9 mouse cellular contexts compared by ENCODE assay signal in genomic region chr11:17663893-17664292, GRCm38 (mm10).
DNase-seq lines count a peak whose midpoint lies in the region; ATAC-seq and TF ChIP-seq lines count a peak whose summit lies in the region.
"Had no signal": no experiment of that assay in that cellular context is flagged by ENCODE, and none has a peak within 500 bp of the region (broad histone marks: within the 10 kb centered on the region; RNA-seq: fewer than 3 reads in every experiment).

No protein-coding gene starts in this region.

- no peaks in the 10 kb centered on the region for H3K9me3 ChIP-seq in hindbrain, postnatal 0 days (ENCODE audit: low read length)
- no peaks in the 10 kb centered on the region for H3K9me3 ChIP-seq in hindbrain, embryonic 12.5 days (replicated peaks)
- no peaks in the 10 kb centered on the region for H3K9me3 ChIP-seq in forebrain, postnatal 0 days (ENCODE audit: low read length)
- H3K9me3 ChIP-seq in limb, embryonic 14.5 days (ENCODE audit: control insufficient read depth, low read length), result no peaks in the 10 kb centered on the region

- no peak for ATAC-seq in hindbrain, postnatal 0 days
- ATAC-seq in hindbrain, embryonic 12.5 days (ENCODE audit: low FRiP score), result no peak
- ATAC-seq in cerebellum, adult (ENCODE audit: insufficient number of reproducible peaks, low FRiP score, low TSS enrichment), result peak; percentile 91
- no peak for ATAC-seq in forebrain, postnatal 0 days
- peak; percentile 64 for ATAC-seq in limb, embryonic 14.5 days (ENCODE audit: low FRiP score, low read depth)

- DNase-seq in hindbrain, postnatal 0 days (ENCODE audit: low spot score), result peak; percentile 66
- DNase-seq in forebrain, postnatal 0 days, result peak; percentile 40
- peak; percentile 80 for DNase-seq in limb, embryonic 14.5 days (ENCODE audit: low spot score)
- no peak for DNase-seq in layer of hippocampus, adult 9-11 months
- no peak for DNase-seq in thymus, postnatal 4 days
- DNase-seq in thymus, postnatal 14 days, result no peak

- H3K27me3 ChIP-seq in hindbrain, postnatal 0 days (ENCODE audit: insufficient read depth, low read length), result no peaks in the 10 kb centered on the region
- H3K27me3 ChIP-seq in hindbrain, embryonic 12.5 days, result no peaks in the 10 kb centered on the region
- no peaks in the 10 kb centered on the region for H3K27me3 ChIP-seq in forebrain, postnatal 0 days (ENCODE audit: insufficient read depth, low read length)
- no peaks in the 10 kb centered on the region; the same call in 1 of the 2 replicates for H3K27me3 ChIP-seq in limb, embryonic 14.5 days (ENCODE audit: control insufficient read depth, insufficient read depth, low read length)

- 55% methylated on average over 5 of the region's 5 CpGs for WGBS in hindbrain, postnatal 0 days
- WGBS in hindbrain, embryonic 12.5 days, result 89% methylated on average over 5 of the region's 5 CpGs
- 28% methylated on average over 5 of the region's 5 CpGs for WGBS in forebrain, postnatal 0 days
- WGBS in limb, embryonic 14.5 days, result 17% methylated on average over 5 of the region's 5 CpGs

- no peak overlapping the region for H3K27ac ChIP-seq in hindbrain, postnatal 0 days
- no peak overlapping the region for H3K27ac ChIP-seq in hindbrain, embryonic 12.5 days
- H3K27ac ChIP-seq in forebrain, postnatal 0 days (ENCODE audit: low read depth, low read length), result no peak overlapping the region
- H3K27ac ChIP-seq in limb, embryonic 14.5 days (replicated peaks; ENCODE audit: low read depth, low read length), result no peak overlapping the region

- H3K4me1 ChIP-seq in hindbrain, postnatal 0 days (ENCODE audit: insufficient read depth, low read length), result no peaks in the 10 kb centered on the region
- H3K4me1 ChIP-seq in hindbrain, embryonic 12.5 days, result no peaks in the 10 kb centered on the region
- H3K4me1 ChIP-seq in forebrain, postnatal 0 days (ENCODE audit: insufficient read depth), result no peaks in the 10 kb centered on the region
- peaks cover 26% of the 10 kb centered on the region for H3K4me1 ChIP-seq in limb, embryonic 14.5 days (ENCODE audit: control insufficient read depth, insufficient read depth, low read length)

- H3K4me2 ChIP-seq in hindbrain, postnatal 0 days (ENCODE audit: low read depth, low read length), result no peak overlapping the region
- no peak overlapping the region for H3K4me2 ChIP-seq in hindbrain, embryonic 12.5 days (replicated peaks)
- H3K4me2 ChIP-seq in forebrain, postnatal 0 days (ENCODE audit: low read depth), result no peak overlapping the region
- no peak overlapping the region for H3K4me2 ChIP-seq in limb, embryonic 14.5 days (replicated peaks; ENCODE audit: low read depth, low read length, severe bottlenecking)

- no peaks in the 10 kb centered on the region for H3K36me3 ChIP-seq in hindbrain, postnatal 0 days (ENCODE audit: insufficient read depth, low read length)
- H3K36me3 ChIP-seq in hindbrain, embryonic 12.5 days, result no peaks in the 10 kb centered on the region
- no peaks in the 10 kb centered on the region for H3K36me3 ChIP-seq in forebrain, postnatal 0 days (ENCODE audit: insufficient read depth)
- no peaks in the 10 kb centered on the region for H3K36me3 ChIP-seq in limb, embryonic 14.5 days (ENCODE audit: control insufficient read depth, insufficient read depth, low read length)

- H3K9ac ChIP-seq in hindbrain, postnatal 0 days (replicated peaks; ENCODE audit: low read length), result no peak overlapping the region
- no peak overlapping the region for H3K9ac ChIP-seq in hindbrain, embryonic 12.5 days
- no peak overlapping the region for H3K9ac ChIP-seq in forebrain, postnatal 0 days
- H3K9ac ChIP-seq in limb, embryonic 14.5 days (ENCODE audit: low read depth, low read length, severe bottlenecking), result no peak overlapping the region

- no peak for TF ChIP-seq CTCF in hindbrain, postnatal 0 days (IDR thresholded peaks at IDR 0.05; ENCODE audit: low read depth)
- TF ChIP-seq CTCF in forebrain, postnatal 0 days (IDR thresholded peaks at IDR 0.05; ENCODE audit: low read depth), result no peak

- TF ChIP-seq POLR2A in limb, embryonic 14.5 days (IDR thresholded peaks at IDR 0.05; ENCODE audit: borderline replicate concordance, extremely low read depth, insufficient read depth, insufficient read length), result no peak

- H3K4me3 ChIP-seq in hindbrain, postnatal 0 days (ENCODE audit: low read length), result no peak overlapping the region
- no peak overlapping the region for H3K4me3 ChIP-seq in hindbrain, embryonic 12.5 days
- no peak overlapping the region for H3K4me3 ChIP-seq in forebrain, postnatal 0 days (ENCODE audit: low read depth, low read length)
- H3K4me3 ChIP-seq in limb, embryonic 14.5 days (replicated peaks; ENCODE audit: low read length), result no peak overlapping the region
- H3K4me3 ChIP-seq: myocyte had no signal

Comparison
In these comparisons a context has a peak if more than half of its experiments do, and no peak if none do; other contexts are left out.
1. ATAC-seq: peak in cerebellum, adult (single experiment) and limb, embryonic 14.5 days (single experiment); none in hindbrain, postnatal 0 days (single experiment), hindbrain, embryonic 12.5 days (single experiment) and forebrain, postnatal 0 days (single experiment).
2. DNase-seq: peak in hindbrain, postnatal 0 days (single experiment), forebrain, postnatal 0 days (single experiment) and limb, embryonic 14.5 days (single experiment); none in layer of hippocampus, adult 9-11 months (single experiment), thymus, postnatal 4 days (single experiment) and thymus, postnatal 14 days (single experiment).